Mouse (Mus musculus) lung, adult 2 months (tissue): ENCODE measurements around the gene Adamts8.

ENCODE experiments used
- CTCF ChIP-seq: fragments of 200-500 bp; IDR thresholded peaks from 2 replicates; pipeline ENCODE4 v1.5.1; 2011; ENCODE audit warnings: mild to moderate bottlenecking, low read length, control low read depth; ENCODE audit not compliant: insufficient read depth
- POLR2A ChIP-seq: fragments of 200-500 bp; IDR thresholded peaks from 2 replicates; pipeline ENCODE4 v1.6.1; 2011; ENCODE audit warnings: low read depth, mild to moderate bottlenecking, control low read depth, low read length, borderline replicate concordance; ENCODE audit errors: extremely low read depth

- TF ChIP-seq POLR2A (no peak), CTCF (no peak)
Measured at GRCm38 (mm10) chr9:31013415-31013814, 71.1 kb downstream of the Adamts8 start.
